Mouse (Mus musculus): Measurements from ENCODE around the gene Slc26a3.

- no peak for TF ChIP-seq CTCF (IDR thresholded peaks at IDR 0.05; ENCODE audit: low read depth, low read length)
- TF ChIP-seq POLR2A (IDR thresholded peaks at IDR 0.05; ENCODE audit: extremely low read depth, insufficient read depth, low read length) = no peak
These were observed 47.1 kb downstream of the Slc26a3 start for GRCm38 (mm10) chr12:31437791-31438190.

Data from liver, adult 2 months (tissue).